Mouse (Mus musculus) neural tube, embryonic 14.5 days (tissue): Measurements from ENCODE around the gene Epha6. TPM values are rescaled to one million over a fixed set of nuclear protein-coding genes. Genes with fewer than 3 reads are reported as not detected.

Experiments
- ATAC-seq: fragments of 200-750 bp; cut with Nextera tagmentation; 2 replicates; pipeline ENCODE4 v1.8.0; 2017; ENCODE audit warnings: low read depth, mild to moderate bottlenecking, moderate TSS enrichment, moderate library complexity
- H3K27ac ChIP-seq: fragments of 300-500 bp; sonication (generic); 2 replicates; pipeline ENCODE4 v1.5.1; 2014; ENCODE audit warnings: low read depth, mild to moderate bottlenecking, control low read depth, low read length, moderate library complexity, mixed read lengths
- H3K27me3 ChIP-seq: fragments of 300-500 bp; sonication (generic); 2 replicates; pipeline ENCODE4 v1.6.1; 2014; ENCODE audit warnings: low read length; ENCODE audit not compliant: control insufficient read depth, insufficient read depth
- H3K36me3 ChIP-seq: fragments of 300-500 bp; sonication (generic); 2 replicates; pipeline ENCODE4 v1.6.1; 2014; ENCODE audit warnings: low read length, mixed read lengths; ENCODE audit not compliant: control insufficient read depth, insufficient read depth
- H3K4me1 ChIP-seq: fragments of 300-500 bp; sonication (generic); 2 replicates; pipeline ENCODE4 v1.6.1; 2014; ENCODE audit warnings: low read length; ENCODE audit not compliant: control insufficient read depth, insufficient read depth
- H3K4me2 ChIP-seq: fragments of 300-500 bp; sonication (generic); 2 replicates; pipeline ENCODE4 v1.6.1; 2014; ENCODE audit warnings: mild to moderate bottlenecking, low read depth, low read length, control low read depth
- H3K4me3 ChIP-seq: fragments of 300-500 bp; sonication (generic); 2 replicates; pipeline ENCODE4 v1.5.1; 2014; ENCODE audit warnings: low read depth, low read length, control low read depth, mixed read lengths
- H3K9ac ChIP-seq: fragments of 300-500 bp; sonication (generic); replicated peaks from 2 replicates; pipeline ENCODE4 v1.6.1; 2014; ENCODE audit warnings: low read depth, mild to moderate bottlenecking, control low read depth, low read length, mixed read lengths
- H3K9me3 ChIP-seq: fragments of 300-500 bp; sonication (generic); 2 replicates; pipeline ENCODE4 v1.6.1; 2016; ENCODE audit warnings: low read length; ENCODE audit not compliant: control insufficient read depth
- WGBS: fragments of 180-500 bp; shearing (Covaris S2); extraction: QIAGEN DNeasy Blood & Tissue Kit; methylation state at CpG from one replicate; pipeline ENCODE4 v1.1.7; 2014; 5-methylcytosine and 5-hydroxymethylcytosine counted together
- polyA plus RNA-seq: library from polyadenylated mRNA; unstranded; fragments of >200 nt; fragmentation: Nextera tagmentation; extraction: Ambion mirVana; gene quantifications from 2 replicates; pipeline ENCODE4 v1.2.1, GENCODE M21; 2014

Gene Epha6
- polyA plus RNA-seq, 1 experiment from 2014 or later, result 11.2 TPM

- H3K36me3 ChIP-seq, result no peaks in the 10 kb centered on the region
- no peak overlapping the region for H3K4me2 ChIP-seq
- no peaks in the 10 kb centered on the region for H3K9me3 ChIP-seq
- no peaks in the 10 kb centered on the region for H3K27me3 ChIP-seq
- ATAC-seq, result no peak
- WGBS, result 93% methylated on average over 5 of the region's 5 CpGs
- no peak overlapping the region for H3K4me3 ChIP-seq
- no peaks in the 10 kb centered on the region for H3K4me1 ChIP-seq
- no peak overlapping the region for H3K9ac ChIP-seq
- no peak overlapping the region for H3K27ac ChIP-seq
Observed at GRCm38 (mm10) chr16:60233985-60234766, 371.2 kb downstream of the Epha6 start.

GRCm38 (mm10) chr16:60232982-60233381 lies 372.3 kb downstream of the Epha6 start:
- no peaks in the 10 kb centered on the region for H3K9me3 ChIP-seq
- H3K9ac ChIP-seq, result no peak overlapping the region
- H3K36me3 ChIP-seq, result no peaks in the 10 kb centered on the region
- H3K4me3 ChIP-seq, result no peak overlapping the region
- H3K27me3 ChIP-seq, result no peaks in the 10 kb centered on the region
- WGBS, result 66% methylated on average over 2 of the region's 2 CpGs
- H3K4me1 ChIP-seq, result no peaks in the 10 kb centered on the region
- H3K27ac ChIP-seq, result no peak overlapping the region
- no peak overlapping the region for H3K4me2 ChIP-seq
- ATAC-seq, result peak; percentile 38; the same call in 1 of the 2 replicates

GRCm38 (mm10) chr16:60209151-60209550 lies 396.2 kb downstream of the Epha6 start:
- ATAC-seq, result no peak

GRCm38 (mm10) chr16:60175580-60175979 lies 429.8 kb downstream of the Epha6 start:
- no peaks in the 10 kb centered on the region for H3K9me3 ChIP-seq

More at GRCm38 (mm10) chr16:60209151-60209550, 396.2 kb downstream of the Epha6 start:
- no peaks in the 10 kb centered on the region for H3K4me1 ChIP-seq
- H3K27ac ChIP-seq, result no peak overlapping the region
- no peaks in the 10 kb centered on the region for H3K36me3 ChIP-seq
- no peak overlapping the region for H3K4me3 ChIP-seq
- H3K9ac ChIP-seq, result no peak overlapping the region
- H3K9me3 ChIP-seq, result no peaks in the 10 kb centered on the region
- no peak overlapping the region for H3K4me2 ChIP-seq
- H3K27me3 ChIP-seq, result no peaks in the 10 kb centered on the region

GRCm38 (mm10) chr16:60152439-60152838 lies 452.9 kb downstream of the Epha6 start:
- 69% methylated on average over 2 of the region's 2 CpGs for WGBS
- Histone ChIP-seq H3K4me1 (no peaks in the 10 kb centered on the region), H3K4me2 (no peak overlapping the region), H3K27ac (no peak overlapping the region), H3K9me3 (no peaks in the 10 kb centered on the region), H3K36me3 (no peaks in the 10 kb centered on the region), H3K4me3 (no peak overlapping the region), H3K9ac (no peak overlapping the region), H3K27me3 (no peaks in the 10 kb centered on the region)
- no peak for ATAC-seq

More at GRCm38 (mm10) chr16:60175580-60175979, 429.8 kb downstream of the Epha6 start:
- no peak overlapping the region for H3K4me2 ChIP-seq
- WGBS, result 12% methylated on average over 3 of the region's 3 CpGs
- H3K4me1 ChIP-seq, result no peaks in the 10 kb centered on the region
- no peak for ATAC-seq
- H3K27me3 ChIP-seq, result no peaks in the 10 kb centered on the region
- no peak overlapping the region for H3K27ac ChIP-seq
- H3K36me3 ChIP-seq, result no peaks in the 10 kb centered on the region
- no peak overlapping the region for H3K9ac ChIP-seq
- H3K4me3 ChIP-seq, result no peak overlapping the region

- 78% methylated on average over 3 of the region's 3 CpGs for WGBS
- H3K4me3 ChIP-seq, result no peak overlapping the region
- H3K4me2 ChIP-seq, result no peak overlapping the region
- no peaks in the 10 kb centered on the region for H3K4me1 ChIP-seq
- no peak overlapping the region for H3K27ac ChIP-seq
- no peaks in the 10 kb centered on the region for H3K27me3 ChIP-seq
- no peaks in the 10 kb centered on the region for H3K36me3 ChIP-seq
- no peak for ATAC-seq
- no peak overlapping the region for H3K9ac ChIP-seq
- H3K9me3 ChIP-seq, result no peaks in the 10 kb centered on the region
Observed at GRCm38 (mm10) chr16:60144370-60144769, 461.0 kb downstream of the Epha6 start.

- no peak overlapping the region for H3K27ac ChIP-seq
- H3K27me3 ChIP-seq, result no peaks in the 10 kb centered on the region
- no peak overlapping the region for H3K4me2 ChIP-seq
- H3K4me1 ChIP-seq, result no peaks in the 10 kb centered on the region
- H3K36me3 ChIP-seq, result no peaks in the 10 kb centered on the region
- no peak overlapping the region for H3K4me3 ChIP-seq
- no peaks in the 10 kb centered on the region for H3K9me3 ChIP-seq
- no peak for ATAC-seq
- no peak overlapping the region for H3K9ac ChIP-seq
- WGBS, result 76% methylated on average over 3 of the region's 3 CpGs
Observed at GRCm38 (mm10) chr16:60121435-60121834, 483.9 kb downstream of the Epha6 start.

GRCm38 (mm10) chr16:60102210-60102609 lies 503.1 kb downstream of the Epha6 start:
- no peaks in the 10 kb centered on the region for H3K4me1 ChIP-seq
- no peak overlapping the region for H3K27ac ChIP-seq
- H3K9me3 ChIP-seq, result no peaks in the 10 kb centered on the region
- no peak for ATAC-seq
- 65% methylated on average over 3 of the region's 3 CpGs for WGBS
- no peak overlapping the region for H3K4me3 ChIP-seq
- H3K36me3 ChIP-seq, result no peaks in the 10 kb centered on the region
- no peak overlapping the region for H3K4me2 ChIP-seq
- no peak overlapping the region for H3K9ac ChIP-seq
- H3K27me3 ChIP-seq, result no peaks in the 10 kb centered on the region

GRCm38 (mm10) chr16:60095333-60095732 lies 510.0 kb downstream of the Epha6 start:
- no peak overlapping the region for H3K9ac ChIP-seq
- H3K4me3 ChIP-seq, result no peak overlapping the region
- H3K4me2 ChIP-seq, result no peak overlapping the region
- WGBS, result 54% methylated on average over 1 of the region's 1 CpGs
- no peaks in the 10 kb centered on the region for H3K27me3 ChIP-seq
- H3K27ac ChIP-seq, result no peak overlapping the region
- H3K4me1 ChIP-seq, result no peaks in the 10 kb centered on the region
- H3K9me3 ChIP-seq, result no peaks in the 10 kb centered on the region
- no peaks in the 10 kb centered on the region for H3K36me3 ChIP-seq
- no peak for ATAC-seq
